Mouse (Mus musculus) ES-Bruce4 (cell line): ENCODE results near the gene Krt27. TPM values are rescaled to one million over a fixed set of nuclear protein-coding genes. Genes with fewer than 3 reads are reported as not detected.

Experiments used
- H3K27ac ChIP-seq: 2 replicates; pipeline ENCODE4 v1.5.1; 2012; ENCODE audit warnings: low read length, inconsistent platforms; ENCODE audit not compliant: insufficient read depth
- H3K27me3 ChIP-seq: 2 replicates; pipeline ENCODE4 v1.6.1; 2012; ENCODE audit warnings: mild to moderate bottlenecking, low read length, inconsistent platforms; ENCODE audit not compliant: control insufficient read depth, poor library complexity, insufficient read depth, severe bottlenecking
- H3K36me3 ChIP-seq: 2 replicates; pipeline ENCODE4 v1.6.1; 2012; ENCODE audit warnings: inconsistent platforms, mild to moderate bottlenecking, low read length, moderate library complexity; ENCODE audit not compliant: control insufficient read depth, poor library complexity, insufficient read depth, severe bottlenecking
- H3K4me1 ChIP-seq: one replicate; pipeline ENCODE4 v1.8.1; 2011; ENCODE audit warnings: low read length; ENCODE audit not compliant: control insufficient read depth, insufficient read depth
- H3K4me3 ChIP-seq: 2 replicates; pipeline ENCODE4 v1.5.1; 2011; ENCODE audit warnings: low read depth, mild to moderate bottlenecking, low read length
- H3K9ac ChIP-seq: 2 replicates; pipeline ENCODE4 v1.6.1; 2012; ENCODE audit warnings: low read depth, mild to moderate bottlenecking, inconsistent platforms; ENCODE audit not compliant: poor library complexity, severe bottlenecking
- H3K9me3 ChIP-seq: replicated peaks from 2 replicates; pipeline ENCODE4 v1.6.1; 2012; ENCODE audit warnings: mild to moderate bottlenecking, low read length, inconsistent platforms; ENCODE audit not compliant: control insufficient read depth, poor library complexity, insufficient read depth, severe bottlenecking
- CTCF ChIP-seq: IDR thresholded peaks from one replicate; pipeline ENCODE4 v1.8.1; 2011; ENCODE audit warnings: low read depth, low read length
- EP300 ChIP-seq: IDR thresholded peaks from 2 replicates; pipeline ENCODE4 v1.6.1; 2011; ENCODE audit warnings: low read depth, low read length; ENCODE audit not compliant: insufficient read depth
- POLR2A ChIP-seq: IDR thresholded peaks from one replicate; pipeline ENCODE4 v1.8.1; 2011; ENCODE audit warnings: low read length; ENCODE audit not compliant: insufficient read depth
- polyA plus RNA-seq: library from polyadenylated mRNA; stranded (reverse); fragments of >200 nt; gene quantifications from 2 replicates; pipeline ENCODE4 v1.2.4, GENCODE M21; 2011; ENCODE audit warnings: low read depth; ENCODE audit not compliant: missing spikeins, insufficient read depth, insufficient read length

Krt27 gene
- polyA plus RNA-seq, 1 experiment, result not detected

DNA sequence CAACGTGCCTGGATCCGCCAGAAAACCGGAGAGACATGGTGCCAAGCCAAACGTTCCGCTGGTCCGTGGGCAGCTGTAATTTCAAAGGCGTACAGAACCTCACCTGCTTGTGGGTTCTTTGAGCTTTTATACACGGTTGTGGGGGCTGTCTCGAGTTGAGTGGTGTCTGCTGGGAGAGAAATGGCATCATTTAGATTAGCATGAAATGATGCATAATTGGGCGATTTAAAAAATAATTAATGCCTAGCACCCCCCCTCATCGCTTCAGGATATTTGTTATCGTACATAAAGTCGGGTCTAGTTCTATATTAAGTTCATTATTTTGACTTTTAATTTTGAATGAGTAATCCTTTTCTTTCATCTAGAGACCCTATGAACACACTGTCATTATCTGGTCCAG, 23.9 kb upstream of the Krt27 start, which contains the start of gene Krt28:
TSS of gene Krt28 (minus strand) at position 101 of the 400 bp plus-strand sequence.
- no peaks in the 10 kb centered on the region for H3K27me3 ChIP-seq
- no peak within 1 kb of the TSS for H3K27ac ChIP-seq
- no peaks in the 10 kb centered on the region for H3K9me3 ChIP-seq
- no peak within 1 kb of the TSS for H3K9ac ChIP-seq
- H3K4me1 ChIP-seq, result no peaks in the 10 kb centered on the region
- no peaks in the 10 kb centered on the region for H3K36me3 ChIP-seq
- H3K4me3 ChIP-seq, result no peak within 1 kb of the TSS
- no peak for TF ChIP-seq POLR2A
- no peak for TF ChIP-seq CTCF
- no peak for TF ChIP-seq EP300

- Histone ChIP-seq H3K9me3 (no peaks in the 10 kb centered on the region), H3K4me3 (no peak overlapping the region), H3K27me3 (no peaks in the 10 kb centered on the region), H3K36me3 (no peaks in the 10 kb centered on the region), H3K27ac (no peak overlapping the region), H3K9ac (no peak overlapping the region), H3K4me1 (no peaks in the 10 kb centered on the region)
- TF ChIP-seq EP300 (no peak), CTCF (no peak), POLR2A (no peak)
Measured at GRCm38 (mm10) chr11:99369853-99370451, 19.0 kb upstream of the Krt27 start.

DNA sequence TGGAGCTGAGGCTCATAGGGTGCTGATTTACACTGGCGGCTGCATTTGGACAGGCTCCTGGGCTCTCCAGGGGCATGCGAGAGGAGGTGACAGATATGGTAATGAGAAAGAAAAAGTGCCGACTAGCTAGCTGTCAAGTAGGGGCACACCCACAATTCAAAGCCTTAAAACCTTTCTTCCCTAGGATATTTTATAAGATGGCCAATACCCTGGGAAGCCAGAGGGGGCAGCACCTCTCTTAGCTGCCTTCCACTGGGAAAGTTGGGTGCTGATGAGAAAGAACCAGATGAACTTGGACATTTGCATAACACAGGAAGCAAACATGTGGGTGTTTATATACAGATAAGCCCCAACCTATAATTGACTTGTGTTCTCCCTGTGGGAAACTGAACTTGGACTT, 18.3 kb upstream of the Krt27 start:
- no peaks in the 10 kb centered on the region for H3K4me1 ChIP-seq
- H3K9ac ChIP-seq, result no peak overlapping the region

GRCm38 (mm10) chr11:99366791-99367190, 15.9 kb upstream of the Krt27 start:
- no peak overlapping the region for H3K27ac ChIP-seq
- H3K36me3 ChIP-seq, result no peaks in the 10 kb centered on the region
- TF ChIP-seq EP300 (no peak), CTCF (peak; percentile 24)
- no peaks in the 10 kb centered on the region for H3K9me3 ChIP-seq
- H3K4me3 ChIP-seq, result no peak overlapping the region
- no peaks in the 10 kb centered on the region for H3K27me3 ChIP-seq
- no peak overlapping the region for H3K9ac ChIP-seq
- H3K4me1 ChIP-seq, result no peaks in the 10 kb centered on the region

More for the DNA sequence above, 18.3 kb upstream of the Krt27 start:
- H3K27ac ChIP-seq, result no peak overlapping the region
- H3K4me3 ChIP-seq, result no peak overlapping the region
- no peaks in the 10 kb centered on the region for H3K9me3 ChIP-seq
- no peaks in the 10 kb centered on the region for H3K27me3 ChIP-seq
- no peak for TF ChIP-seq POLR2A
- TF ChIP-seq CTCF, result peak; percentile 54
- H3K36me3 ChIP-seq, result no peaks in the 10 kb centered on the region

DNA sequence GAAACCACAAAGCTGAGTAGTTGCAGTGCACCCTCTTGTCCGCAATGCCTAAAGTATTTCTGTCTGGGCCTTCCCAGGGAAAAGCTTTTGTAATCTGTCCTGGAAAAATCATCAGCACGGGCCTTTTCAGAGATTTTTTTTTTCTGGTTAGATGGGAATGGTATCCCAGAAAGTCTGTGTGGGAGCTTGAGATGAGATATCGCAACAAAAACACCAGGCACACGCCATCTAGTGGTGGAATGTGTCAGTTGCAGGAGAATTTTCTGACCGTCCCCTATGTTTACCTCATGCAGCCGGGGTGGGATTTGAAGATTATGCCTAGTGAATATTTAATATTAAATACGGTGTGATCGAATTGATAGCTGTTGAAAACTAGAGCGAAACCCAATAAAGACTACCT, 13.5 kb upstream of the Krt27 start:
- no peaks in the 10 kb centered on the region for H3K27me3 ChIP-seq
- H3K4me1 ChIP-seq, result no peaks in the 10 kb centered on the region
- TF ChIP-seq POLR2A (no peak), CTCF (peak; percentile 36), EP300 (no peak)
- no peak overlapping the region for H3K4me3 ChIP-seq
- no peak overlapping the region for H3K27ac ChIP-seq
- no peaks in the 10 kb centered on the region for H3K36me3 ChIP-seq
- no peaks in the 10 kb centered on the region for H3K9me3 ChIP-seq
- no peak overlapping the region for H3K9ac ChIP-seq

GRCm38 (mm10) chr11:99361423-99361822, 10.5 kb upstream of the Krt27 start:
- H3K9me3 ChIP-seq, result no peaks in the 10 kb centered on the region
- TF ChIP-seq EP300 (no peak), POLR2A (no peak), CTCF (no peak)
- no peaks in the 10 kb centered on the region for H3K36me3 ChIP-seq
- no peak overlapping the region for H3K4me3 ChIP-seq
- H3K27me3 ChIP-seq, result no peaks in the 10 kb centered on the region
- no peaks in the 10 kb centered on the region for H3K4me1 ChIP-seq
- no peak overlapping the region for H3K9ac ChIP-seq
- H3K27ac ChIP-seq, result no peak overlapping the region

DNA sequence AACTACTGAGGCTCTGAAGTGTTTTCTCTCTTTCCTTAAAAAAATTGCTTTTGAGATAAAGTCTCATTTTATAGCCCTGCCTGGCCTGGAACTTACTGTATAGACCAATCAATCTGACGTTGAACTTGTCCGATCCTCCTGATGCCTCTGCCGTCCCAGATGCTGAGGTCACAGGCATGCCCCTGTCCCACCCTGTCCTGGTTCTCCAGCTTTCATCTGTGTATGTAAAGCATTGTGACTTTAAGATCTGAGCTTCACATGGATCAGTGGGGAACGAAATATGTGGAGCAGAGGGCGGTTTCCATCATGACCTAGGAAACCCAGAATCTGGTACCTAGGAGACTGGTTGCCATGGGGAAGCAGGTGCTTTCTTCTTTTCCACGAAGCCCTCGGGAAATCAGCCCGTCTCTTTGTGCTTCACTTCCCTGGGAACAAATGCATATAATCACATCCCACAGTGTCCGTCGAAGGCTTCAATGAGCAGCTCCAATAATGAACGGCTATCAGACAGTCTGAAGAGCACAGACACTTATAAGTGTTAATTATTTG, 11.5 kb downstream of the Krt27 start:
- H3K9me3 ChIP-seq, result no peaks in the 10 kb centered on the region
- no peak overlapping the region for H3K4me3 ChIP-seq
- no peaks in the 10 kb centered on the region for H3K27me3 ChIP-seq
- H3K27ac ChIP-seq, result no peak overlapping the region
- no peak overlapping the region for H3K9ac ChIP-seq
- TF ChIP-seq POLR2A (no peak), EP300 (no peak), CTCF (no peak)
- H3K4me1 ChIP-seq, result no peaks in the 10 kb centered on the region
- no peaks in the 10 kb centered on the region for H3K36me3 ChIP-seq
